Mouse (Mus musculus) heart, postnatal 36 days (tissue): ENCODE measurements around the gene Ccdc40. TPM values are rescaled to one million over a fixed set of nuclear protein-coding genes. Genes with fewer than 3 reads are reported as not detected.
"Not testable (repeated sequence)": the region's sequence is repeated elsewhere in the genome, so short reads cannot be mapped to it uniquely, and the experiment has no call there.

Source experiments
- DNase-seq, 2 experiments: peaks; one replicate each; pipeline ENCODE4 v3.0.0; 2021 to 2022
- intact Hi-C: fragments of 180-260 bp; cut with DNase I; formaldehyde crosslinking; loops from one replicate; pipeline ENCODE4 v1.15.1; 2025
- total RNA-seq, 2 experiments: library from RNA; stranded (reverse); gene quantifications; 2 replicates each; pipeline ENCODE4 v1.2.3; 2021

Gene Ccdc40
- total RNA-seq, 2 experiments from 2014 or later = 0.38 TPM; not detected in 1

GRCm38 (mm10) chr11:119228846-119229626, 664 bp downstream of the Ccdc40 start:
- intact Hi-C loops = loop anchor here (2.0 kb wide), 1 partner anchor 22 kb away; no protein-coding TSS in a partner anchor
- DNase-seq = peak; percentile 75 to 76

DNA sequence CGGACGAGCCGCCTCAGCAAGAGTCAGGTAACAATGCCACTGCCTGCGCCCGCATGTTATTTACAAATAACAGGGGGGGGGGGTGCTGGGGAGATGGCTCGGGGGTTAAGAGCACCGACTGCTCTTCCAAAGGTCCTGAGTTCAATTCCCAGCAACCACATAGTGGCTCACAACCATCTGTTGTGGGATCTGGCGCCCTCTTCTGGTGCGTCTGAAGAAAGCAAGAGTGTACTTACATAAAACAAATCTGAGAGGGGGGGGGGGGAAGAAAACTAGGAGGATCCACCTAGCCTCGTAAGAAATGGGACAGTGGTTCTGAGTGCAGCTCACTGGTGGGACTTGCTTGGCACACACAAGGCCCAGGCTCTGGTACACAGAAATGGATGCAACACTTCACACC, 6.4 kb downstream of the Ccdc40 start:
- intact Hi-C loops = no loop called here
- no peak for DNase-seq

DNA sequence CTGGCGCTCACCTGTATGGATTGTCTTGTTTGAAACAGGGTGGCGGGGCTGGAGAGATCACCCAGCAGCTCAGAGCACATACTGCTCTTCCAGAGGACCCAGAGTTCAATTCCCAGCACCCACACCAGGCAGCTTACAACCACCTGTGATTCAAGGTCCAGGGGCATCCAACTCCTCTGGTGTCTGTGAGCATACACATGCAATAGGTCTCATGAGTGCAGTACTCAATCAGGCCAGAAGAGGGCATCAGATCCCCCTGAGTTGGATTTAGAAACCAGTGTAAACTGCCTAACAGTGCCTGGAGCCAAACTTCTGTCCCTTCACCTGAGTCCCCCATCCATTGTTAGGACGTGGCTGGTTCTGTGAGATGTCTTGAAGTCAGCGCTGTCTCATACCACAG, 7.2 kb downstream of the Ccdc40 start:
- DNase-seq = peak; percentile 41 to 67
- intact Hi-C loops = no loop called here

DNA sequence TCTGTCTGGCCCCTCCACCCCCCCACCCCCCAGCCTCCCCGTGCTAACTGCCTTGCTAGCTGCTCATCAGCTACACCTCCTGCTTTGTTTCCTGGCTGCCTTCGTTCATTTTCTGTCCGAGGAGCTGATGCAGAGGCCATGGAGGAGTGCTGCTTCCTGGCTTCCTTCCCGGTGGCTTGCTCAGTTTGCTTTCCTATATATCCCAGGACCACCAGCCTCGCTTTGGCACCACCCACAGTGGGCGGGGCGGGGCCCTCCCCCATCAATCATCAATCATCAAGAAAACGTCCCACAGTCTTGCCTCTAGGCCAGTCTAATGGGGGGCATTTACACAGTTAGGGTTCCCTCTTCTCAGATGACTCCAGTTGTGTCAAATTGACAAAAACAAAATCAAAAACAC, 8.0 kb downstream of the Ccdc40 start:
- intact Hi-C loops = no loop called here
- DNase-seq = no peak

GRCm38 (mm10) chr11:119237007-119237406, 8.6 kb downstream of the Ccdc40 start:
- no peak for DNase-seq
- intact Hi-C loops = no loop called here

GRCm38 (mm10) chr11:119237568-119238304, 9.4 kb downstream of the Ccdc40 start:
- peak; percentile 40 to 42 for DNase-seq
- intact Hi-C loops = no loop called here

DNA sequence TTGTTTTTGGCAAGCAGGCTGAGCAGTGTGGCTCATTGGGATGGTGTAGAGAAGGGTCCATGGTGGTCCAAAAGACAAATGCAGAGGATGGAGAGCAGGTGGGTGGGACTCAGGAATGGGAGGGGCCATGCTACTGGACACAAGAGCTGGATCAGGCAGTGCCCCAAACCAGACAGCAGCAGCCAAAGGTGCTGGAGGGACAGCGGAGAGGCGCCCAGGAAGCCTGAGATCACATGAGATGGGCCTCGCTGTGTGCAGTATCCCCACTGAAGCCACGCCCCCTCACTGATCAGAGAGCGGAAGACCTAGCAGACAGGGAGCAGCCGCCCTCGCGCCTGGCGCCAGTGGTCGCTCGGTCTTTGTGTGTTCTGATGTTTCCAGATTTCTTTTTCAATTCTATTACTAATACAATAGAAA, 9.9 kb downstream of the Ccdc40 start:
- peak; percentile 50 to 57 for DNase-seq
- intact Hi-C loops = no loop called here

GRCm38 (mm10) chr11:119239480-119239879, 11.1 kb downstream of the Ccdc40 start:
- intact Hi-C loops = no loop called here
- no peak for DNase-seq

- intact Hi-C loops = not testable (repeated sequence)
These were observed 17.2 kb downstream of the Ccdc40 start for GRCm38 (mm10) chr11:119245543-119245942.

GRCm38 (mm10) chr11:119249011-119249410, 20.6 kb downstream of the Ccdc40 start:
- intact Hi-C loops = loop anchor here (1.0 kb wide), 2 partner anchors 42 to 46 kb away; no protein-coding TSS in a partner anchor
- peak; percentile 58 to 61 for DNase-seq

More at GRCm38 (mm10) chr11:119245543-119245942, 17.2 kb downstream of the Ccdc40 start:
- DNase-seq = not testable (repeated sequence)

DNA sequence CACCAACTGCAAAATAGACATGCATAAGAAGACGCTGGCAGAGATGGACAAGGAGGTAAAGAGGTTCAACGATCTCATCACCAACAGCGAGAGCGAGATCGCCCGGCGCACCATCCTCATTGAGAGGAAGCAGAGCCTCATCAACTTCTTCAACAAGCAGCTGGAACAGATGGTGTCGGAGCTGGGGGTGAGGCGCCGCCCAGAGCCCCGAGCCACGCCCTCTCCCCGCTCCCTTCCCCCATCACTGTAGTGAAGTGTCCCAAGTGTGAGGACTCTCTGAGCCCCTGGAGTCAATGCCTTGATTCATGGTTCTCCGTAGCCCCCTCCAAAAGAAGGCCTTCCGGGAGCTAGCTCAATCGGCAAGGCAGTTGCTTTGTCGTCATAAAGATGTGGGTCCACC, 22.6 kb downstream of the Ccdc40 start:
- DNase-seq = no peak
- intact Hi-C loops = no loop called here

DNA sequence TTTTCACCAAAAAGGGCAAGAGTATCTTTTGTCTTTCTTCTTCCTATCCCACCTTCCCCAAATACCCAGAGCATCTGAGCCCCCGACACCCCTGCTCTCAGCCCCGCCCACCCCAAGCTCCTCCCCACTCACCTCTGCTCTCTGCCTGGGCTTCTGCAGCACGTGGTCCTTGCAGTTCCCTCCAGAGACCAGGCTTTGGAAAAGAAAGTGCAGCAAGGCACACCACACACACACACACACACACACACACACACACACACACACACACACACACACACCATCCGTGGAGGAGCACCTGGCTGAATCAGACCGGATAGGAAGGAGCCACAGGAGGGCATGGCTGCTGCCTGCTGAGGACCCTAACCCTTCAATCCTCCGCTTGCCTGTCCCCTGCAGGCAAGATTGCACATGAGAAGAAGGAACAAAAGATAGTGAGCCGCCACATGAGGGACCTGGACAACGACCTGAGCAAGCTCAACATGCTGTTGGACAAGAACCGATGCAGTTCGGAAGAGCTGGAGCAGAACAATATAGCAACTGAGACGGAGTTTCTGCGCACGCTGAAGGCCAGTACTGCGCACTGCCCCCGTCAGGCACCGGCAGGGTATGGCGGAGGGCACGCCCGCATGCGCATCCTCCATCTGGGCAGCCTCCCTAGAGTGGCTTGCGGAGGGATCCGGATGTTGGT, 24.6 kb downstream of the Ccdc40 start:
- intact Hi-C loops = no loop called here
- peak; percentile 22 to 28 for DNase-seq

- DNase-seq, intact Hi-C loops: not testable (repeated sequence)
These were observed 28.2 kb downstream of the Ccdc40 start for GRCm38 (mm10) chr11:119256557-119256956.

DNA sequence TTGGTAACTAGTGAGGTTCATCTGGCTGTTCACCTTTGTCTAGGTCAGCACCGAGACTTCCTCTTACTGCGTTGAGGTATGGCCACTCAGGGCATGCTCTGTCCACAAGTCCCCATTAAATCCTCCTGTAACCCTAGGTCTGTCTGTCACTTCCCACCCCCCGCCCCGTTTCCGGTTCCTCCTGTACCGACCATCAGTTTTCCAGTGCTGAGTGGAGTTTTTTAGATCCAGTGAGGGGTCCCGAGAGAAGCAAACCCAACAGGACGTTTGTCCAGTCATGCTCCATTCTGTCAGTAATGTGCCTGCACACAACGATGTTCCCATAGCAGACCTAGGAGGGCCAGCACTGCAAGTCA, 29.8 kb downstream of the Ccdc40 start:
- intact Hi-C loops = no loop called here
- no peak for DNase-seq

- peak; percentile 72 to 78 for DNase-seq
- intact Hi-C loops = no loop called here
These were observed 30.4 kb downstream of the Ccdc40 start for GRCm38 (mm10) chr11:119258572-119259322.

DNA sequence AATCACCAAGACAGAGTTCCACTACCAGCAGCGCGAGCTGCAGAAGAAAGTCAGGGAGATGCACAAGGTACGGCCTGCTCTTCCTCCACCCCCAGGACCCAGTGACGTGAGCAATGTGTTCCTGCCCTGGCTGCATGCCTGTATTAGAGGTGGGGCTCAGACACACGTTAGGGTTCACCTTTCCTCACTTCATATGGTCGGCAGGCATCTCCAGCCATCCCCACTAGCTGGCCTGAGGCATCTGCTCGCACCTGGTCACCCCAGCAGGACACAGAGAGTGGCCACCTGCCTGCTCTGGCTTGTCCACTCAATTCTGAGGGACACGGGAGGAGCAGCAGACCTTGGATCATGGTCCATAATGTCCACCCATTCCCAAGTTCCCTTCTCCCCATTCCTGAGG, 31.6 kb downstream of the Ccdc40 start:
- no peak for DNase-seq
- intact Hi-C loops = no loop called here

DNA sequence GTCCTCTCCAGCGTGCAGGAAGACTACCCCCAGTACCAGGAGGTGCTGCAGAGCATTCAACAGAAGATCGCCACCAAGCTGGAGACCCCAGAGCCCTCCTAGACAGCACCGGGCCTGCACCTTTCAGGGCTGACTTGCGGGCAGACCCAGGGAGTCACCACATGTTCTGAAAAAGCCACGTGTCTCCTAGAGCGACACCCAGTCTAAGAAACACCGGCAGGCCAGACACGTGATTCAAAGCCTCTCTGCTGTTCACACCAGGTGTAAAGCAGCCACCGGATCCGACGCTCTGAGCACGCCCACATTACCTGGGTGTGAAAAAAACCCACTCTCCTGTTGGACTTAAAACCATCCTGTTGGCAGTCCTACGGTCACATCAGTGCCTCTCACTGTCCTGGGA, 36.0 kb downstream of the Ccdc40 start:
- intact Hi-C loops = no loop called here
- DNase-seq = no peak

GRCm38 (mm10) chr11:119265811-119266210, 37.4 kb downstream of the Ccdc40 start:
- intact Hi-C loops = no loop called here
- no peak for DNase-seq

DNA sequence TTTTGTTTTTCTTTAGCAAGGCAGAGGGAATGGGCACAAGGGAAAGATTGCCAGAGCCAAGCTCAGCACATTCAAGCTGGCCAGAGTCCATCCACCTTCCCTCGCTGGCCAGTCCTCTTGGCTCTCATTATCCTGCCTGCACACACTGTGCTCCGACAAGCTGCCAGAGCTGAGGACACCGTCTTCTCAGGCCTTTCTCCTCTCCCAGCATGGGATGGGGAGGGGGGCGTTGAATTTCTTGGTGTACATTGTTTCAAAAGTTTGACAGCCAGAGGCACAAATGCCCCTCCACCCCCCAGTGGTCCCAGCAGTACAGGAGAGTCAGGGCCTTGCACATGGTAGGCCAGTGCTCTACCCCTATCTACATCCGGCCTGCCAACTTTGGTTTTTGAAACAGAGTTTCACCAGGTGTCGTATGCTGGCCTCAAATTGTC, 38.9 kb downstream of the Ccdc40 start:
- intact Hi-C loops = no loop called here
- DNase-seq = peak; percentile 41 to 45
